Mouse (Mus musculus) urinary bladder, postnatal 25 days (tissue): ENCODE results near the gene Cars2.
"Not testable (repeated sequence)": the region's sequence is repeated elsewhere in the genome, so short reads cannot be mapped to it uniquely, and the experiment has no call there.

Experiments
- DNase-seq: peaks from one replicate; pipeline ENCODE4 v3.0.0; 2022; ENCODE audit warnings: low spot score

Gene Cars2

DNA sequence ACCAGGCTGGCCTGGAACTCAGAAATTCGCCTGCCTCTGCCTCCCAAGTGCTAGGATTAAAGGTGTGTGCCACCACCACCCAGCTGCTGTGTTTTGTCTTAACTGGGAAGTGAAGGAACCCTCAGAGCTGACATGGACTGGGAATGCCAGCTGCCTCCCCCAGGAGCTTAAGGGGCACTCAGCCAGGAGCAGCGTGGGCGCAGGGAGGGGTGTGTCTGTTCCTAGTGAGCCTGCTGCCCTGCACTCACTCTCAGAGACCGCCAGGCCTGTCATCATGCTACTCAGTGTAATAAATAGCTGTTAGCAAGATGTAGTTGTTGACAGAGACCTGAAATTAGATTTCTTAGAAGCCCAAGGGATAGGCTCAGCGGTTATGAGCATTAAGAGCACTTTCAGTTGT is 39.6 kb downstream of the Cars2 start:
- no peak for DNase-seq

DNA sequence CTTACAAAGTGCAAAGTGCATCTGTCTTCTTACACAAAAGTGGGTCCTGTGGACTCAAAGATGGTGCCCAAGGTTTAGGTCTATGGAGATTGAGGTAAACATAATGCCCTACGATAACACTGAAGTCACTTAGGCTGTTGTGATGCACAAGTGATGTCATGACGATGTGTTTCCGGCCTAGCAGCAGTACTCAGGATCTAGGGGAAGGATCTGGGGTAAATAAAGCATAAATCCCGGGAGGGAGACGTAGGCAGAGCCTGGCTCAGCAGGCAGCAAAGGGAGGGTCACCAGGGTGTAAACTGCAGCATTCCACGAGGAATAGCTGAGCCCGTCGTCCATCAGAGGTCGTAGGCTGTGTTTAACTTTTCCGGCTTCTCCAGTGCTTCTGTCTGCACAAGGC is 41.7 kb downstream of the Cars2 start:
- no peak for DNase-seq

DNA sequence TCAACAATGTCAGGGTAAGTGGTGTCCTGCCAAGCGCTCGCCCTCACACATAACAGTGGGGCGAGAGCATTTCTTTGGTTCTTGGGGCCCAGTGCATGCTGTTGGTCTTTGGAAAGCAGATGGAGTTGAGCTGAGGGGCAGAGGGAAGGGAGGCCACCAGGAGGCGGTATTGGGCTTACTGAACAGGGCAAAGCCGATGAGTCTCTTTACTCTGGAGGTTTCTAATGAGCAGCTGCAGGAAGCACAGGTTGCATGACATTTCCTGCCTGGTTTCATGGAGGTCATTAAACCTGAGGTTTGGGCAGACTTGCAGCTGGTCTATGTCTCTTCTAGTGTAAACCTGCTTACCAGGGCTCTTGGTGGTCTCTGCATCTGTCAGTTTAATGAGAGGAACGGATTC is 43.8 kb downstream of the Cars2 start:
- DNase-seq, result peak; percentile 50

DNA sequence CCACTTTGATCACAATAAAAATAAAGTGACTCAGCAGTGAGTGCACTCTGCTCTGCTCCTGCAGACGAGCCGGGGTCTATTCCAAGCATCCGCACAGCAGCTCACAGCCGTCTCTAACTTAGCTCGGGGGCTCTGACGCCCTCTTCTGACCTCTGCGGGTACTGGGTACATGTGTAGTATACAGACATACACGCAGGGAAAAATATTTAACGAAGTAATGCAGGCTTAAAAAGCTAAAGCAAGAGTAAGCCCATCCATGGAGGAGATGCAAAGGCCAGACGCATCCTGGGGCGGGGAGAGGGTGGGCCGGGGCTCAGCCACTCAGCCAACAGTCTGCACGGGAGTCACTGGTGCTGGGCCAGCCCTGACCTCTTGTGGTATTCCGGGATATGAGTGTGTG is 44.5 kb downstream of the Cars2 start:
- no peak for DNase-seq

DNA sequence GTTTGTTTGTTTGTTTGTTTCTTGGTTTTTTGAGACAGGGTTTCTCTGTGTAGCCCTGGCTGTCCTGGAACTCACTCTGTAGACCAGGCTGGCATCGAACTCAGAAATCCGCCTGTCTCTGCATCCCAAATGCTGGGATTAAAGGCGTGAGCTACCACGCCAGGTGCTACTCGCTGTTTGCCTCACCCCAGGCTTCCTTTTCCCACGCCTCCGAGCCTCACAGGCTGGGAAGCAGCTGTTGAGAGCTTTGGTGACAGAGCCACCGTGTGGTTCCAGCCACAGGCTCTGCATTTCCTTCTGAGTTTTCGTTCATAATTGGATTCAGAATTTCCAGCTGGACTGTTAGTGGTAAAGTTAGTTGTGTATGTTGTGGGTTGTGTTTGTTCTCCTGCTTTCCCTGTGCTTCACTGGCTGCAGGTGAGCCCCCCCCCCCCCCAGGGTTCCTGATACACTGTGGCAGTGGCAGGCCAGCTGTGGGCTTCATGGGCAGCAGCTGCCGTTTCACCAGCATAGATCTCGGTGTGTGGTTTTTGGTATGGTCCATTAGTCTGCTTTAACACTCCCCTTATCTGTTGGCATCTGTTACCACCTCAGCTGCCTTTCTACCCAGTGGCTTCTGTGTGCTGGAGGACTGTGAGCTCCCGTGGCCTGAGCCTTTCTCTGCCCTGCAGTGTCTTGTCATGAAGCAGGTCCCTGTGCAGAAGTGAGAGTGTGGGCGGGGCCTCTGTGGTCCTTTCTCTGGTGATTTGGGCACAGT is 46.9 kb downstream of the Cars2 start:
- no peak for DNase-seq

DNA sequence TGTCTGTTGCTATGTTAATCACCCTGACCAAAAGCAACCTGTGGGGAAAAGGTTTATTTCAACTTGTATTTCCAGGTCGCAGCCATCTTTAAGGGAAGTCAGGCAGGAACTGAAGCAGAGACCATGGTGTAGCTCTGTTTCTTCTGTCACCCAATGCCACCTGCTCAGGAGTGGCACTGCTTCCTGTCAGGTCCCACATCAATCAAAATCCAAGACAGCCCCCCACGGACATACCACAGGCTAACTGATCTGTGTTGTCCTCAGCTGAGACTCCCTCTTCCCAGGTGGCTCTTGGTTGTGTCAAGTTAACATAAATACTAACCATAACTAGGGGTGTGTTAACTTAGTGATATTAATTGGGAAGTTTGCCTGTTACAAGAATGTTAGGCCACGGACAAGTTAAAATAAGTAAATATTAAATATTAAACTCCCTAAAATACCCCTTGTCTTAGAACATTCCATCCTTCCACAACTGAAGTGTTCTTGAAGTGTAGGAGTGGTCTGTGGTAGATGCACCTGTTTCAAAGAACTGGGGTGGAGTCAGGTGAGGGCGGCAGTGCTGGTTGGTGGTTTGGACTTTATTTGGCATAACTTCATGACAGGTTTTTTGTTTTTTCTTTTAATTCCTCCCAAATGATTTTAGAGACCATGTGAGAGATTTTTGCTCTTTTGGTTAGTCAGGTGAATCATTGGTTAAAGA is 51.6 kb downstream of the Cars2 start:
- DNase-seq, result no peak

DNA sequence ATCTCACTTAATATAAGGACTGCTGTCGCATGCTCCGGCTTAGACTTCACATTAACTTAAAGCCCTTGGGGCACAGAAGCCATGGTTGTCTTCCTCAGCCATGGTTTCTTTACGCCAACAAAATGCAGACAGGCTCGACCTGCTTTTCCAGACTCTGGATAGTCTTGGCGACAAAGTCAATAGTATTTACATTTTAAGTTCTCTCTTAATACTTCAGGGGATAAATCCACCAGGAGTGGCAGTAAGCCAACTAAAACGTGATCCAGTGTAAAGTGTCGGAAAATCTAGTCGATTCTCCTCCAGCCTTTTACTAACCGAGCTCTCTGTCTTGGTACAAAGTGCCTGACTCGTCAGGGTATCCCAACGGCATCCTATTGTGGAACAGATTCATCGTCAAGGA is 52.3 kb downstream of the Cars2 start:
- no peak for DNase-seq

DNA sequence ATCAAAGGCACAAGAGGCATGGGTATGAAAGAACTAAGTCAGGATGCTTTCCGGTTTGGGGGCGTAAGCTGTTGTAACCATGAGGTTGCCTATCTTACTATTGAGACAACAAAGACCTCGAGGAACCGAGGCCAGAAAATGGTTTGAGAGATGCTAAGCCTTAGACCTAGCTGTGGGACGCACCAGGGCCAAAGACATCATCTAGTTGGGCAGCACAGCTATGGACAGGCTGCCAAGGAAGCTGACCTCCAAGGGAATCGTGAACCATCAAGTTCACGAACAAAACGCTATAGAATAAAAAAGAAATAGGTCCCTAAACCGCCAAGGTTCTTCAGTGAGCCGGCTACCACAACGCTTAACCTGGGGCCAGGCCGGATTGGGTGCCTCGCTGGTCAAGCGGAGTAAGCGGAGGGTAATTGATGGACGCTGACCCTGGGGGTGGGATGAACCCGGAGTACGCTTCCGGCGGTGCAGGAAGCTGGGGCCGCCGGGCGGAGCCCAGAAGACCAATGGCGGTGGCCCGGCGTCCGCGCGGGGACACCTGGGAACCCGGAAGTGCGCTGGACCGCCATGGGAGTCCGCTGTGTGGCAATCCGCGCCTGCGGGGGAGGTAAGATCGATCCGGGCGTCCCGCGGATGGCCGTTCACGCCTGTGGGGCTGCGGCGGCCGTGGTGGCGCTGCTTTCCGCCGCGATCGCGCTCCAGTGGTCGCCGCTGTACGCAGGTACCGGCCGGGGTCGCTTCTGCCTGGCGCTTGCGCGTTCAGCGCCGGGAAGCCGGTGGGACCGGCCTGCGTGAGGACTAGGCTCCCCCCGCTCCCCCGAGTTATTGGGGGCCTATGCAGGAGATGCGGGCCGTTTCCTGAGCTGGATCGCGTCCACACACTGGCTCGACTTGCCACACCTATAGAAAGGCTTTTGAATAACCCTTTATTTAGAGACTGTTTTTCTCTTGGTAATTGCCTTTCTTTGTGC is 53.3 kb downstream of the Cars2 start, which contains the start of gene Naxd:
Gene Naxd (plus strand): TSS at position 490 of the 974 bp plus-strand sequence.
- DNase-seq, result peak; percentile 86

DNA sequence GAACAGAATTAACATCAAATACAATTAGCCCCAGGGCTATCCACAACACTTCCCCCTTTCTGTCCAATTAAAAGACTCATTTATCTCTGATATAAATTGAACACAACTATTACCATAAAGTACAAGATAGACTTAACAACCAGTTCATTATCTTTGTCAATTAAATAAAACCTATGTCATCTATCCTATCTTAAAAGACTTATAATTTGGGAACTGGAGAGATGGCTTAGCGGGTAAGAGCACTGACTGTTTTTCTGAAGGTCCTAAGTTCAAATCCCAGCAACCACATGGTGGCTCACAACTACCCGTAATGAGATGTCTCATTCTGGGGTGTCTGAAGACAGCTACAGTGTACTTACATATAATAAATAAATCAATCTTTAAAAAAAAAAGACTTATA is 58.2 kb downstream of the Cars2 start:
- not testable (repeated sequence) for DNase-seq

DNA sequence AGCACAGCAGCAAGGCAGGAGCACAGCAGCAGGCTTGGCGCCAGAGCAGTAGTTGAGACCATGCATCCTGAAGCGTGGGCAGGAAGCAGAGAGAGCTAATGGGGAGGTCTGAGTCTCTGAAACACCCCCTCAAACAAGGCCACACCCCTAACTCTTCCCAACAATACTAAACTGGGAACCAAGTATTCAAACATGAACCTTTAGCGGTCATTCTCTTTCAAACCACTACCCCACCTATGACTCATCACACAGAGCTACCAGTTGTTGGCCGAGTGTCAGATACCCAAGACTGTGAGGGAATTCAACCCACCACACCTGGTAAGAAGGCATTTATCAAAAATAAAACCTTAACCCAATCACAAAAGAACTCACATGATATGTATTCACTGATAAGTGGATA is 63.4 kb downstream of the Cars2 start:
- DNase-seq, result no peak

DNA sequence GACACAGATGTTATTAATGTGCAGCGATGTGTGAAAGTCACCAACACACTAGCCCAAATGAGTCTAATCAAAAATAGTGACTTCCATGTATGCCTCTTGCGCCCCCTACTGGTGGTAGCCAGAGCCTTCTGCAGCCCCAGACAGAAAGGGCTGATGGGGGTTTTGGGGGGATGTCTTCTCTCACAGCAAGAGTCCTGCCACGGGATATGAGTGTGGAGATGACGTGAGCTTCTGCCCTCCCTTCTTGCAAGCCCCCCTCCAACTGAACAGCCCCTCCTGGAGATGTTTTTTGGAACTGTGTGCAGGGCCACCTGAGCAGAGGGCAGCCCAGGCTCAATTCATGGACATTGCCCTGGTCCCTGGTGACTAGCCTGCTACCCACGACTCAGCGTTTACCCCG is 64.4 kb downstream of the Cars2 start:
- peak; percentile 81 for DNase-seq

DNA sequence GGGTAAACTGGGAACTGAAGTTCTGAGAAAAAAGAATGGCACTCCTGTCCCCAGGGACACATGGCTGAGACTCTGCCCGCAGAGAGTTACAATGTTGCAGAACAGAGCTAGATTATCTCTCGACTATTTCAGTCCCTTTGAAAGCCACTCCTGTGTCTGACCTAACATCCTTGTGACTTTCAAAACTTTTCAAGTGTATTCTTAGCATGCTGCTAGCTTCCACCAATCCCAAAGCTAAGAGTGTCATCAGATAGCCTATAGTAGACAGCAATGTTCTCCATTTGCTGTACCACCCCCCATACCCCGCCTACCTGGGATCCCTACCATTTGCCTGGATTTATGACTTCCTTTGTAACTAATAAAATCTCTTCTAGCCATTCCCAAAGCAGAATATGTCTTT is 68.0 kb downstream of the Cars2 start:
- no peak for DNase-seq

DNA sequence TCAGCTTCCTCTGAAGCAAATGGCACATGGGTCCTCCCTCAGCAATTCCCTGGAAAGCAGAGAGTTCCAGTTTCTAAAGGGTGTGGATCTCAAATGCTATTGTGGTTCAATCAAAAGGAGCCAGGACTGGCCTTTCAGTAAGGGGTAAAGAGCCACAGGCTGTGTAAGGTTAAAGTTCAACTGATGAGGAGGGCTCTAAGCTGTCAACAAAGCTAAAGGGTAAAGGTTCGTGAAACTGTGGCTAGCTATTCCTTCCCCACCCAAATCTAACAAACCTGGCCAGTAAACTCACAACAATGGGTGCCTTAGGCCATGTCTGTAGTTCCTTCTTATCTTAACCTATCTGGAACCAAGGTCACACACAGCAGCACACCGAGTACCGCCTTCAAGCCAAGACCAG is 68.7 kb downstream of the Cars2 start:
- no peak for DNase-seq

DNA sequence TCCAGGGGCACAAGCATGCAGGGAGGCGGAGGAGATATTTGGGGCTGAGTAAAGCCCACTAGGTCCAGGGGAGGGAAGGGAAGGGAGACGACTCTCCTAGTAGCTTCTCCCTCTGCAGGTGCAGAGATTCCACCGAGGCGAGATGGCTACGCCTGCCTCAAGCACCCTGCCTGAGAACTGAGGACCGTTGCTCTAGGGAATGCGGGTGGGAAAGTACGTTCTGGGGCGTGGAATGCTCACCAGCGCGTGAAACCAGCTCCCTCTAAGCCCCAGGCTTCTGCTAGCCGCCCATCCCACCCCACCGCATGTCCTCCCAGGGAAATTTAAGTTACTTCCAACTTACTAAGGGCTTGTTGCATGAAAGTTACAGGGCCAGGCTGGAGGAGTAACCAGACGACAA is 71.0 kb downstream of the Cars2 start:
- DNase-seq, result no peak

DNA sequence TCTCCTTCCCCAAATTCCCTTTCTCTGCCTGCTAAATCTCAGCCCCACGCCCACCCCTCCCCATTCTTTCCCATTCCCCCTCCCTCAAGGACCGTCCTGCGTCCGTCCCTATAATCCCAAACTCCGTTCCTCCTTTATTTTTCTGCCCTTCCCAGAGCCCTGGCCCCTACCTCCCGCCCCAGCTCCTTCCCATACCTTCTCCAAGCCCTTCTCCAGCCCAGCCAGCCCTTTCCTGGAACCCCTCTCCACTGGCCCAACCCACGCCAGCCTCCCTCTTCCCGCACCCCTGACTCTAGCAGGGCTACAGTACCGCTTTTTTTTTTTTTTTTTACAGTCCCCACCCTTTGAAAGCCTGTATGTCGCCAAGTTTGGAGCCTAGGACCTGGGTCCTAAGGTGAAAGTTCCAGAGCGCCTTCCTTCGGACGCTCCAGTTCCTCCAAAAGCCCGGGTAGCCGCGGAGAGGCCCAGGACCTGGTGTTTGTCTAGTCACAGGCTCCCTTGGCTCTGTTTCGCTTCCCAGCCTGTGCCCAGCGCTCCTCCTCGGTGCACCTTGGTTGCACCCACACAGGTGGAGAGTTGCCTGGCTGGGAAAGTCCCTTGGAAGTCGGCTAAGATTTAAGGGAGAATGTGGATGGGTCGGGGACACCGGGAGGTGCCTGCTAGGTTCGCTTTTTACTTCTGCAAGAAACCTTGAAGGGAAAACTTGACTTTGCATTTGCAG is 71.6 kb downstream of the Cars2 start:
- no peak for DNase-seq

DNA sequence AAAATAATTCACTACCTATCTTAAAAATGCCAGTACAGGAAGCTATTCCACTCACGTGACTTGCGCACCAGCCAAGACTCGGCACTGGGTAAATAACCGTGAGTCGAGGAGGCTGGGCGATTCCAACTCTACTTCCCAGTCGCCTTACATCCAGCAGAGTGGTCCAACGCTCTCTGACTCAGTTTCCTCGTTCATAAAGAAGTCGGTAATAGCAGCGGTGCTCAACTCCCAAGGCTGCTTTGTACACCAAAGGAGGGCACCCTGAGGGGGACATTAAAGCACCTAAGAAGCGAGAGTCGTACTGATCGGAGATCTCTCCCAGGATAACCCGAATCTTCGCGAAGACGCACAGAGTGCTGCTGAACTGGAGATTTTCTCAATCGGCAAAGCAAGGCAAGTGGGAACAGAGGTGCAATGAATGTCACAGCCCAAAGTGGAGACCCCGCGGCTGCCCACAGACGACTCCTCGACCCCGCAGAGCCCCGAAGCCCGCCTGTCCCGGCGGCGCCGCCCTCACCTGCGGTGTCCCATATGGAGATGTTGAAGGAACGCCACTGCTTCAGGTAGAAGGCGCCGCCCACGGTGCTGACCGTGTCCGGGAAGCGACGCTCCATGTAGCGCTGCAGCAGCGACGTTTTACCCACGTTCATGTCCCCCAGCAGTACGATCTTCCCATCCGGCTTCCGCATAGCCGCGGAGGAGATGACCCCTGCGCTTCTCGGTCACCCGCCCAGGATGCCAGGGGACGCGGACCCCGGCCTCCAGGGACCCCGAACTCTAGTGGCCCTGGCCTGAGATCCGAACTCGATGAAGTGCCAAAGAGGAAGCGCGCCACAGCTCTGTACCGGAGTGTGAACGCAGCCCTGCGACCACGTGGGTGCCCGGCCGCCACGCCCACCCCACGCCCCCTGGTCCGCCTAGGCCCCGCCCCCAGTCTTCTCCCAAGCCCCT is 72.5 kb downstream of the Cars2 start, which contains the start of gene Rab20:
Gene Rab20 (minus strand): TSS at position 900 of the 951 bp plus-strand sequence.
- DNase-seq, result peak; percentile 79

DNA sequence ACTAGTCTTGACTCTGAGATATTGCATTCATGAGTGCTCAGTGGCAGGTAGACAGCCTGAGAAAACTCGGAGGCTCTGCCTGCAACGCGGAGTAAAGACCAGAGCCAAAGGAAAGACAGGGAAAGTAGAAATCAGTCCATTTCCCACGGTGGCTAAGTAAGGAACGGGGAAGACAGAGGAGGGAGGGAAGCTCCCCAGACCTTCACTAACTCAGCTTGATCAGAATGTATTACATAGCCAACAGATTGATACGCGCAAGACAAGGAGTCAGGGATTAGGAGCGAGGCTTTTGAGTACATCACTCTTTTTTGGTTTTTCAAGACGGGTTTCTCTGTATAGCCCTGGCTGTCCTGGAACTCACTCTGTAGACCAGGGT is 73.4 kb downstream of the Cars2 start:
- no peak for DNase-seq

DNA sequence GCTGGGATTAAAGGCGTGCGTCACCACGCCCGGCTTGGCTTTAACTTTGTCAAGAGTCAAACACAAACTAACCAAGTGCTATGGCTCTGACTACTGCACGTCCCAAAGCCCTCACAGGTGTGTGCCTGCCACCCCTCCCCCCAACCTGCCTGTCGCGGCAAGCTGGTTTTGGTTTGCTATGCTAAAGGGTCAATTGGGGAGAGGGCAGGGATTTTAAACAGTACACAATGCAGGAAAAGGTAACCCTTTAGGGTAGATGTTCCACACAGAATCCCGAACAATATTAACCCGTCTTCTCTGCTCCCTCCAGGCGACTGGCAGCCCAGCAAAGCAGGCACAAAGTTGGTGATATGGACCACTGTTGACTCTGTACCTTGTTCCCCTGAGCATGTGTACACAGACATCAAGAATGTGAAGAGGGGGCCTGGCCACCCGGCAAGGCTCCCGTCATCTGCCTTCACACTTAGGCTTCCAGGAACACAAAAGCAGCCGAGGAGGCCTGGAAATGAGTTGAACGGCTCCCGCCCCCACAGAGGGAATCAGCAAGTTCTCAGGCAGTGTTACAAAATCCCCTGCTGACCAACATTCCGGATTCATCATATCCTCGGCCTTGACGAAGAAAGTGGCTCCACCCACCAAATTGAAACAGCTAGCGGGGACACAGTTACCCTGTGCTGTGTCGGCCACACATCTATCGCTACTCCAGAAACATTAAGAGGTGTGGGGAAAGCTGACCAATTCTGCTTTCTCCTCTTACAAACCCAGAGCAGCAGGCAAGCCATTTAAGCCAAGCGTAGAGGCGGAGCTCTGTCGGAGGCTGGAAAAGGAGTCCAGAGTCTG is 74.0 kb downstream of the Cars2 start:
- peak; percentile 51 for DNase-seq

DNA sequence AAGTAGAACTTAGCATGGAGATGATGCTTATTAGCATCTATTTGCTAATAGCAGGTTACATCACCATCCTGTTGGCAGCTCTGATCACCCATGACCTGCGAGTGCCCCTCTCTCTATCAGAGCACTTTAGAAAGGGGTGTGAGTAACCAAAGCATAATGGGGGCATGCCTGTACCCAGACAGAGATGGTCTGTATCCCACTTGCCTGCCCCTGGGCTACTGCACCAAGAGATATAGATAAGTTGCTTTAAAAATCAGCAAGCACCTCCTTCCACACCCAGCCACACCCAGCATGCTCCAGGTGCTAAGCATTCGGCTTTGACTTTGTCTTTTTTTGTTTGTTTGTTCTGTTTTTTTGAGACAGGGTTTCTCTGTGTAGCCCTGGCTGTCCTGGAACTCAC is 74.7 kb downstream of the Cars2 start:
- no peak for DNase-seq

DNA sequence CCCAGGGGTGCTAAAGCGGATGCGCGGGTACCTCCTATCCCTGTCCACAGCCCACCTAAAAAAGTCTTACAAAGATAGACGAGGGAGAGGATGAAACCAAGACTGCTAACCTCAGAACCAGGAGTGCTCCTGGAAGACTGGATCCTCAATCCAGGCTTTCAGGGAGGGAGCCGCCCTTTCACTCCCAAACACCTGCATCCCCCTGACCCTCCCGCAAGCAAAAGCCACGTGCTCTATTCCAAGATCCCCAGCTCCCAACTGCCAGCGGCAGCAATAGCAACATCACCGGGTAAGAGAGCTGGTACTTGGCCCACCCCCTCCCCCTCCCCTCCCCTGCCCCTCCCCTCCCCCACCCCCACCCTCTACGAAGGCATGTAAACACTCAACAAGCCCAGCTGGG is 75.2 kb downstream of the Cars2 start:
- no peak for DNase-seq
